Mouse (Mus musculus): ENCODE data around the gene Ccdc71.

Ccdc71 gene

GRCm38 (mm10) chr9:108460319-108461178, at the start of gene Ccdc71:
TSS of gene Ccdc71 (plus strand) at chr9:108460527.
- peak; percentile 80 to 83 for DNase-seq (ENCODE audit: low spot score in 2 of 2)

DNA sequence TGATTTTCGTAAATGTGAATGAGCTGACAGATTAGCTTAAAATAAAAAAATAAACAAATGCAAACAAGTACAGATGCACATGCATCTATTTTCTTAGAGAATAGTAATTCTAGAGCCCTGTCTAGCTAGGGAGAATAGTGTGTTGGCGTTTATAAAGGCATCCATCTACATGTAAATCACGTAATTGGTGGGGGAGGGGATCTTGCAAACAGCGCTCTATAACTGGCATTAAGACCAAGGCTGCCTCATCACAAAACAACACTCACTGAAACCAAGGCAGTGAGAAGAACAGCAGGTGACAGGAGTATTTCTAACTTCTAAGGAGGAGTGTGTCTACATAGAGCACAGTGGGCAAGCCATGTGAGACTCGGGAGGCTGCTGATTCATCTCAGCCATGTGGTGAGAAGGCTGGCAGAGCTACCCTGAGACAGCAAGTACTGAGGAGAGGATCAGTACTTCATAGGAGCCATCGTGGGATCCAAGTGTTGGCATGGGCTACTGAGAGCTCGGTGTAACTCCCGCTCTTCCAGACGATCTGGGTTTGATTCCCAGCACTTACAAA, 48.9 kb upstream of the Ccdc71 start:
- DNase-seq (ENCODE audit: low spot score in 2 of 2), result peak in 1 of 2 experiments; percentile 52

GRCm38 (mm10) chr9:108412221-108412620, 48.1 kb upstream of the Ccdc71 start:
- no peak for DNase-seq (ENCODE audit: low spot score in 2 of 2)

- DNase-seq (ENCODE audit: low spot score in 2 of 2), result no peak
Observed at GRCm38 (mm10) chr9:108428384-108428783, 31.9 kb upstream of the Ccdc71 start, which contains the start of gene Ccdc36. TSS of gene Ccdc36 (minus strand) at chr9:108428484.

DNA sequence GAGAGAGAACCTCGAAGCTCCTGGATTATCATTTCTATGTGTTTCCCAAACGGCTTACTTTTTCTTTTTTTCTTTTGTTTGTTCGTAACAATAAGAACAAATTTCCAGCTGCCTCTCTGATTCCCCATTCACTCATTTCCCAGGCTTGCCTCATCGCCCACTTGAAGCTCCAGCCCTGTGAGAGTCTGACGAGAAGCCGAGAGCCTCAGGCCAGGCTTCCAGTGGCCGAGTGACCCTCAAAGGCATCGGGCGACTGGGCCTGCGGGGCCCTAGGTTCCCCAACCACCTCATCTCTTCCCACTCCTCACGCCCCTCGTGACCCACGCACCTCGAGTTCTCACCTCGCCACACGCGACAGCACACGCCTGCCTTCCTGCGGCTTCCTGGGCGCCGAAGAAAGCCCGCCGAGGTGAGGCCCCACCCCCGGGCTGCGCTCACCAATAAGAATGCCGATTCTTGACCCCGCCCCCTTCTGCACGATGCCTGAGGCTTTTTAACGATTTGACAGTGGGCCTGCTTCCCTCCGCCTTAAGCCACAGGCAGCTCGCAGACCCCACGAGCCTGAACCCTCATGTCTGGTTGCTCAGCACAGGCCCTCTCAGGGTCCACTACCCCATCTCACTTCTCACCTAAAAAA, 28.8 kb upstream of the Ccdc71 start:
- no peak for DNase-seq (ENCODE audit: low spot score in 2 of 2)

GRCm38 (mm10) chr9:108436182-108436581, 24.1 kb upstream of the Ccdc71 start, which contains the start of gene BC048562:
TSS of gene BC048562 (plus strand) at chr9:108436482.
- no peak for DNase-seq (ENCODE audit: low spot score in 2 of 2)

- DNase-seq (ENCODE audit: low spot score in 2 of 2), result no peak
Observed at GRCm38 (mm10) chr9:108439176-108439575, 21.2 kb upstream of the Ccdc71 start.

DNA sequence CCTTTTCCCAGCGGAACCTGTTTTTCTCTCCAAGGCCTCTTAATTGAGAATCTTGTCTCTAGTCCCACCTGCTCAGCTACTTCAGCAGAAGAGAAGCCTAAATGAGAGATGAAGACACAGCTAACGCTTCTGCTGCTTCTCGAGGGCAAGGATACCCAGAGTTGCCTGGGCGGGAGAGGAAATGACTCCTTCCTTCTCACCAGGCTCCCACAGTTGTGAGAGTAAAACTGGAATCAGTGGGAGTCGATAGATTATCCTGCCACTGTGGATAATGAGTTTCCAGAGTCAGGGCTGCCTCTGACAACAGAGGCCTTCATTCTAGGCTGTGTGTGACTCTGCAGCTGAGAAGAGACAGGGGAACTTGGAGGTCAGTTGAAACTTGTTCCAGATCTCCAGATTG, 19.8 kb upstream of the Ccdc71 start:
- no peak for DNase-seq (ENCODE audit: low spot score in 2 of 2)

DNA sequence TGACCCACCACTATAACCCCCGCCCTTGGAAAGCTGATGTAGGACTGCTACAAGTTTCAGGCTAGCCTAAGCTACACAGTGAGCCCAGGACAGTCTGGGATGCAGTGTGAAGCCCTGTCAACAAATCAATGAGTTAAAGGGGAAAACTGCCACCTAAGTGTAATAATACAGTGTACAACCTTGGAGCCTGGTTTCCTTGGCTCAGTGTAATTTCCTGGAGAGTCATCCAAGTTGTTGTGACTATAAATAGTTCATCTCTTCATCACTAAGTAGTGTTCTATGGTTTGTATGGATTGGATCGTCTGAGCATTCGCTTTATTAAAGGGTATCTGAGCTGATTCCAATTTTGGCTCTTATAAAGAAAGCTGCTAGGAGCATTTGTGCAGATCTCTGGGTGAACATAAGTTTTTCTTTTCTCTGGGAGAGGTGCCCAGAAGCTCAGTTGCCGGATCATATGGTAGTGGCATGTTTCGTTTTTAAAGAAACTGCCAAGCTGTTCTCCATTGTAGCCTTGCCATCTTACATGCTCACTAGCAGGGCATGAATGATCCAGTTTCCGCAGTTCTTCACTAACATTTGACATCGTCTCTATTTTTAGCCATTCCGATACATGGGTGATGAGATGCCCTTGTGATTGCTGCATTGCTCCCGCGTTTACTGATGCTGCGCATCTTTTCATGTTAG, 18.9 kb upstream of the Ccdc71 start:
- DNase-seq (ENCODE audit: low spot score in 2 of 2), result no peak

DNA sequence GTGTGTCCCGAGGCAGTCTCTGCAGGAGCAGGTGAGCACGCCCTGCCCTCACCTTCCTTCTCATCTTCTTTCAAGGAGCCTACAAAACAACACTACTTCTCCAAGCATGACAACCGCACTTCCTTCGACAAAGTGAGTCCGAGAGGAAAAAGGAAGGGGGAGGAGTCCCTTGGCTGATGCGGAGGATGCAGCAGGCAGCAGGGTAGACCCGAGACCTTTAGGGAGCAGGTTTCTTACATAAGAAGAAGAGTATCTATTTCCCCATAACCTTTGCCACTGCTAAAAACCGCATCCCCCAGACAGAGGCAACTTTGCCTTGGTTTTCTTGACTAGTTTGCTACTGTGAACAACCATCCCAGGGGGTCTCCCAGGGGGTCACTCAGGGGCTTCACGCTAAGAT, 15.2 kb upstream of the Ccdc71 start:
- no peak for DNase-seq (ENCODE audit: low spot score in 2 of 2)

DNA sequence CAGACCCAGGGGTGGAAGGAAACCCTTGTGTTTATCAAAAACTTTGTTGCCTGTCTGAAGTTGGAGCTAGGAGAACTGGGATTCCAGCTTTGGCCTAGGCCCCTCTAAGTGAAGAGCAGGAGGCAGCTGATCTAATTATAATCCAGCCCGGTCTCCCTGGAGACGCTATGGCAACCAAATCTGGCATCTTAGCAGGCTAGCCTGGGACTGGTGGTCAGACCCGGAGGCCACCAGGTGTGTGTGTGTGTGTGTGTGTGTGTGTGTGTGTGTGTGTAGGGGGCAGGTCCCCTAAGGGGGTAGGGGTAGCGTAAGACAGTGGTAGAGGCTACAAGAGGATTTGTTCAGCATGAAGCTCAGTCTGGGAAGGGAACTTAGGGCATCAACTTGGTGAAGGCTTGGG, 10.5 kb upstream of the Ccdc71 start:
- no peak for DNase-seq (ENCODE audit: low spot score in 2 of 2)

GRCm38 (mm10) chr9:108450292-108451169, 9.8 kb upstream of the Ccdc71 start:
- DNase-seq (ENCODE audit: low spot score in 2 of 2), result no peak

DNA sequence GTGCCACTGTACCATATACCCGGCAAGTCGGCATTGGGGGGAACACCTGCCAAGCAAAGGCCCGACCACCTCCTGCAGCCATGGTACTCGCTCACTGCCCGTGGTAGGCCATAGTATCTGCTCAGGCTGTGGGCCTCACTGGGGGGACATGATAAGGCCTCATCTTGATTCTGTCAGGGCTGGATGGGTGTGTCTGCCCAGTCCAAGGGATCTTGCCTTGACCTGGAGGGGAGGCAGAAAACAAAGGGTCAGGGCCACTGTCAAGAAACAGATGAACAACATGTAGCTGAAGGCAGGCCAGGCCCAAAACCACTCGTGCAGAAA, 9.2 kb upstream of the Ccdc71 start:
- no peak for DNase-seq (ENCODE audit: low spot score in 2 of 2)

DNA sequence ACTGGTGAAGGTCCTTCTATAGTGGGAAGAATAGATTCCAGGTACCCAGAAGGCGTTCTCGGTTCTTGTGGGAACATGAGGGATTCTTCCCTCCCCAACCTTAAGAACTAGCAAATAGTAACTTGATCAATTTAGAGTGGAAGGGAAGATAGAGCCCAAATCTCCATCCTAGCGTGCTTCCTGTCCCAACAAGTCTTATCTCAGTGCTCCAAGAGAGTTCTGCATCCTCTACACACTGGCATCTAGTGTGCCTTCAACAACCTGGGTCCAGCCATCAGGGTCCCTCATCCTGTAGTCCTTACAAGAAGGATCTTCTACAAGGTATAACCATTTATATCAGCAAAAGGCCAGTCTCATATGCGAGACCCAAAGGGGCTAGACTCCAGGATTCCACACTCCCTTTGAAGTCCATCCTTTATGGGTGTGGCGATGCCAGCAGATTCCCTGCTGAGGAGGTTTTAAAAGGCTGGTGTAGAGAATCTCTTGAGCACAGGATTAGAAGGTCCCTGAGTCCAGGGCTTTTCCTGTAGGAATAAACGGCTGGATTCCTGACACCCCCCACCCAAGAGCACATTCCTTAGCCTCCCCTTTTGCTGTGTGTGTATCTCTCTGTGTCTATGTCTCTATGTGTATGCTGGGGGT, 8.7 kb upstream of the Ccdc71 start:
- no peak for DNase-seq (ENCODE audit: low spot score in 2 of 2)

- DNase-seq (ENCODE audit: low spot score in 2 of 2), result peak; percentile 70 to 80
Observed at GRCm38 (mm10) chr9:108452291-108452906, 7.9 kb upstream of the Ccdc71 start.

DNA sequence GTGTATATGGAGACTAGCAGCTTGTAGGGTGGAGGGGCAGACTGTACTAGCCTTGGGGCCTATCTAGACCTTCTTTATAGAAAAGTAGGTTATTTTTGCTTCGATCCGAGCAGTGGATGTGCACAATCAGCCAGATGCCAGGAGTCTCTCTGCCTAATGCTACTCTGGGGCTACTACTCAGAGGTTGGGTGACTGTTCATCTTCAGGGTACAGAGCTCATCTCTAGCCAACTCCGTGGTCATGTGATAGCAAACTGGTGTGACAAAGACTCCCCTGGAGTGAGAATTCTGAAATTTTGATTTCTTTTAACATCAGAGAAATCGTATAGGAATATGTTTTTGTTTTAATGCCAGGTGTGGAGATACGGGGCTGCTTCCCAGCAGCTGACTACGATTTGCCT, 7.4 kb upstream of the Ccdc71 start:
- no peak for DNase-seq (ENCODE audit: low spot score in 2 of 2)

GRCm38 (mm10) chr9:108453458-108453857, 6.9 kb upstream of the Ccdc71 start:
- DNase-seq (ENCODE audit: low spot score in 2 of 2), result no peak

DNA sequence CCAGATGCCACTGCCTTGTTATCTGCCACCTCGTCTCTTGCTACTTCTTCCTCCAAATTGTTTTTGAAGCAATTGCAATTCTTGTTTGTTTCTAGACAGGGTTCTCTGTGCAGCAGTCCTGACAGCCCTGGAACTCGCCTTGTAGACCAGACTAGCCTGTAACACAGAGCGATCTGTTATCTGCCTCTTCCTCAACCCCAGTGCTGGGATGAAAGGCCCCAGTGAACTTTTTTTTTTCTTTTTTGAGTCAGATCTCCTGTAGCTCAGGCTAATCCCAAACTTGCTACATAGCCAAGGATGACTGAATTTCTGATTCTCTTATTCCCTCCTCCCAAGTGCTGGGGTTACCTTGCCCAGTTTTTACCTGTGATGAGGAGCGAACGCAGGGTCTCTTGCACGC, 5.9 kb upstream of the Ccdc71 start:
- DNase-seq (ENCODE audit: low spot score in 2 of 2), result no peak

GRCm38 (mm10) chr9:108455747-108456571, 4.4 kb upstream of the Ccdc71 start:
- no peak for DNase-seq (ENCODE audit: low spot score in 2 of 2)

Data from frontal cortex, postnatal 14 days (tissue).